Mouse (Mus musculus) heart, embryonic 16.5 days (tissue): ENCODE measurements at regions not wholly inside any gene's neighbourhood (a gene's known extent, or its start where the extent isn't known, plus 50 kb on each side); places are given as distances from the start of the nearest gene placed in this dataset.

Experiments
- ATAC-seq: fragments of 200-750 bp; cut with Nextera tagmentation; replicated peaks from 2 replicates; pipeline ENCODE4 v1.8.0; 2017; ENCODE audit warnings: moderate number of reproducible peaks; ENCODE audit not compliant: insufficient read depth, low FRiP score; ENCODE audit errors: extremely low read depth
- H3K27ac ChIP-seq: fragments of 300-500 bp; sonication (generic); 2 replicates; pipeline ENCODE4 v1.5.1; 2014; ENCODE audit warnings: mild to moderate bottlenecking, low read length, control low read depth, moderate library complexity
- H3K27me3 ChIP-seq: fragments of 300-500 bp; sonication (generic); 2 replicates; pipeline ENCODE4 v1.6.1; 2014; ENCODE audit warnings: low read length, mixed read lengths; ENCODE audit not compliant: control insufficient read depth, insufficient read depth
- H3K36me3 ChIP-seq: fragments of 300-500 bp; sonication (generic); 2 replicates; pipeline ENCODE4 v1.6.1; 2014; ENCODE audit not compliant: control insufficient read depth, insufficient read depth
- H3K4me1 ChIP-seq: fragments of 300-500 bp; sonication (generic); 2 replicates; pipeline ENCODE4 v1.6.1; 2014; ENCODE audit warnings: low read length, mixed read lengths; ENCODE audit not compliant: control insufficient read depth, insufficient read depth
- H3K4me2 ChIP-seq: fragments of 300-500 bp; sonication (generic); 2 replicates; pipeline ENCODE4 v1.6.1; 2014; ENCODE audit warnings: low read depth, mild to moderate bottlenecking, control low read depth, low read length
- H3K4me3 ChIP-seq: fragments of 300-500 bp; sonication (generic); 2 replicates; pipeline ENCODE4 v1.5.1; 2014; ENCODE audit warnings: mild to moderate bottlenecking, control low read depth, low read length
- H3K9ac ChIP-seq: fragments of 300-500 bp; sonication (generic); 2 replicates; pipeline ENCODE4 v1.6.1; 2014; ENCODE audit warnings: low read length, control low read depth
- H3K9me3 ChIP-seq: fragments of 300-500 bp; sonication (generic); replicated peaks from 2 replicates; pipeline ENCODE4 v1.6.1; 2016; ENCODE audit warnings: low read length; ENCODE audit not compliant: control insufficient read depth
- WGBS: fragments of 180-500 bp; shearing (Covaris S2); extraction: QIAGEN DNeasy Blood & Tissue Kit; methylation state at CpG from one replicate; pipeline ENCODE4 v1.1.7; 2014; 5-methylcytosine and 5-hydroxymethylcytosine counted together

DNA sequence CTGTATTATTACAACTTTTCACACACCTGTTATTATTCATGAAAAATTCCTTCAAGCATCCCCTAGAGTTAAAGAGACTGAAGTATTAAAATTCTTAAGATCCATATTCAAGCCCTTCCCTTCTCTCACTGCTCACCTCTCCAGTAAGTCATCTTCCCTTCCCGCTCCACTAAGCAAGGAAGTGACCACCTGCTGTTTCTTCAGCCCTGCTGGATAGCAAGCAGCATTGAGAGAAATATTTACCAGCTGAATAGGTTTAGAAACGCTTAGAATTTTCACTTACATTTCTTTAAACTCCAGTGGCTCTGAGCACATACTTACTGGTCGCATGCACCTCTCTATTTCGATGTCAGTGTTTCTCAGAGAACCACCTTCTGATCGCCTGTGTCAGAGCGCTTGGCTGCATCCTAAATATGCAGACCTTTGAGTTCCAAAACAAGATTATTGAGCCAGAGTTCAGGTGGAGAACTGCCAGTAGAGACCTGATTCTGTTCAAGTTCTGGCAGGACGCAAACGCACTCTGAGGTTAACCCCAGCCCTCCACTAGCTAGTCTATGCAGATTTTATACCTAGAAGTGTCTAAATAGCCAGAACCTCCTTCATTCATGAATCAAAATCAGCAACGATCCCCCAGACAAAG lies 314.9 kb downstream of the Mllt3 start:
- Histone ChIP-seq H3K36me3 (no peaks in the 10 kb centered on the region), H3K27ac (no peak overlapping the region), H3K27me3 (no peaks in the 10 kb centered on the region; the same call in 1 of the 2 replicates), H3K4me2 (no peak overlapping the region), H3K4me1 (no peaks in the 10 kb centered on the region; the same call in 1 of the 2 replicates), H3K4me3 (no peak overlapping the region), H3K9ac (no peak overlapping the region), H3K9me3 (no peaks in the 10 kb centered on the region)
- no peak for ATAC-seq
- WGBS, result 73% methylated on average over 9 of the region's 9 CpGs

DNA sequence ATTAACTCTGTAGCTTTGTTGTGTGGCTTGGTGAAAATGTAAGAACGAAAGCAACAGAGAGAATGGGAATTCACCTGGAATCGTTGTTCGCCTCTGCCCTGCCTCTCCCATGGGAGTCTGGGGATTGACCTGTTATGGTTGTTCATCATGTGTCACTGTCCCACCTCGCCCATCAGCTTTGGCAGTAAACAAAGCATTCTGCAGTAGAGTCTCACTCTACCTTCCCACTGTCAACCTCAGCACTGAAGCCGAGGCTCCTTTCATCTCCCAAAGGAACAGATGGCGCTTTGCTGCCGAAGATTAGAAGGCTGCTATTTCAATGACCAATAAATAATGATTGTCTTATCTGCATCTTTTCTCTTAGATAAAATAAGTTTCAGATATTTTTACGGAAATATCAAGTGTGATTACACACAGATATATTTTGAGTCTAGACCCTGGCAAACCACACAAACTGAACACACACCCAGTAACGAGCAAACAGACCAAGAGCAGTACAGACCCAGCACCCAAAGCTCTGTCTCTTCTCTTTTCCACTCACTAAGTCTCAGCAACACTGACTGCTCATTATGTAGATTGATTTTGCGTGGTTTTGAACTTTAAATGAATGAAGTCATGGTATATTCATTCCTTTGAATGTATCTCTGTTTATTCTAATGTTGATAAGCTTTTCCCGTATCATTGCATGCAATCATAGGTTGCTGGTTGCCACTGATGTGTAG lies 317.8 kb downstream of the Mllt3 start:
- 66% methylated on average over 11 of the region's 11 CpGs for WGBS
- H3K9ac ChIP-seq, result no peak overlapping the region
- H3K27me3 ChIP-seq, result no peaks in the 10 kb centered on the region
- H3K27ac ChIP-seq, result no peak overlapping the region
- no peaks in the 10 kb centered on the region for H3K36me3 ChIP-seq
- H3K4me3 ChIP-seq, result no peak overlapping the region
- no peak for ATAC-seq
- no peaks in the 10 kb centered on the region; the same call in 1 of the 2 replicates for H3K4me1 ChIP-seq
- no peak overlapping the region for H3K4me2 ChIP-seq
- no peaks in the 10 kb centered on the region for H3K9me3 ChIP-seq

DNA sequence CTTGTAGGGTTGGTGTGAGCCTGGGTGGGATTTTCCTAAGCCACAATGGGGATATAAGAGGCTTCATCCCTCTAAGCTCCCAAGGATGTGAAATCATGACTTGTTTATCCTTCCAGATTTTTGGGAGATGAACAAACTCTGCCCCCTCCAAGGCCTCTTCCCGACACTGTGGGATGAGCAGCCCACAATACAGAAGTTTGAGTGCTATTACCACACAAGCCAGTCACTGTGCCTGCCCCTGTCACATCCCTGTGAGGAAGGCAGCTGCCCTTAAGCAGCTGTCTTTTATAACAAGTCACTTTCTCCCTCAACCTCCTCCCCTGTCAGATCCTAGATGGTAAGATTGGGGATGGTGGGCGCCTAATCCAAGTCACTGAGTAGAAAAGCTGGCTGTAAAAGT lies 320.5 kb downstream of the Mllt3 start:
- H3K4me3 ChIP-seq, result no peak overlapping the region
- WGBS, result 71% methylated on average over 2 of the region's 2 CpGs
- no peaks in the 10 kb centered on the region for H3K9me3 ChIP-seq
- ATAC-seq, result no peak
- no peak overlapping the region for H3K27ac ChIP-seq
- no peaks in the 10 kb centered on the region for H3K27me3 ChIP-seq
- H3K4me1 ChIP-seq, result no peaks in the 10 kb centered on the region
- H3K9ac ChIP-seq, result no peak overlapping the region
- no peak overlapping the region for H3K4me2 ChIP-seq
- no peaks in the 10 kb centered on the region for H3K36me3 ChIP-seq

DNA sequence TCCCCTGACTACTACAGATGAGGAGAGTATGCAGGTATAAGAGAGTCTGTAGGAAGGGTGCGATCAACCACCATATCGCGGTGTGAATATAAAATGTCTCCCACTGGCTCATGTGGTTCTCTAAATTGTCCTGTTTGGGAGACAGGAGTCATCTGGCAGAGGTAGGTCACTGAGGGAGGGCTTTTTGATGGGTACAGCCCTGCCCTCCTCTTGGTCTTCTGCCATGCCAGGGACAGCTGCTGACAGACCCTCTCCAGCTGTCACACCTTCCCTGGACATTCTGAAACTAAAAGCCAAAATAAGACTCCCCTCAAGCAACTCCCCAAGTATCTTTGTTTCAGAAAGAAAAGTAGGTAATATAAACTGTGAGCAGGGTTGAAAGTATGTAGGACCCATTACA lies 320.9 kb downstream of the Mllt3 start:
- no peak for ATAC-seq
- Histone ChIP-seq H3K4me2 (no peak overlapping the region), H3K4me1 (no peaks in the 10 kb centered on the region; the same call in 1 of the 2 replicates), H3K4me3 (no peak overlapping the region), H3K27me3 (no peaks in the 10 kb centered on the region), H3K36me3 (no peaks in the 10 kb centered on the region), H3K9ac (no peak overlapping the region), H3K27ac (no peak overlapping the region), H3K9me3 (no peaks in the 10 kb centered on the region)
- 85% methylated on average over 3 of the region's 3 CpGs for WGBS

DNA sequence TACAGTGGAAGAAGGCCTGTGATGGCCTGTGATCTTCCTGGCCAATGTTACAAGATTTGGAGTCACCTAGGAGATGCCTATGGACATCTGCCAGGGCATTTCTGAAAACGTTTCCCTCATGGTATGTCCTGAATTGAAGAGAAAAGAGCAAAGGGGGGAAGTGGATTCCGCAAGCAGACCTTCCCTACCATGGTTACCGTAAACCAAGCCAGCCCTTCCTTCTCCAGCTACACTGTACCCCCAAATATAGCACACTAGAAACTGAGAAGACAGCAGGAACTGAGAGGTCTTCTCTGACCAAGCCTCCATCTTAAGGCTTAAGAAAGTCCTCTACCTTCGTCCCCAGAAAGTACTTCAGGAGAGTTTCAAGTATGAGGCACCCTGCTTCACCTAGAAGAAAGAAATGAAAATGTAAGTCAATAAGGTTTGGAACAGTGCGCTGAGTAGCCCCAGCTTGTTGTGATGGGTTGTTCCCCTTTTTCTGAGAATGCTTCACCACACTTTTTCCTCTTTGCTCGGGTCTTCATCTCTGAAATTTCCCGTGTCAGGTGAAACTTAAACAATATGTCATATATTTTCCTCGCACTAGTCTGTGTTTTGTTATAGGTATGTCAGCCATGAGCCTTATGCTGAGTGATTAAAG lies 321.9 kb downstream of the Mllt3 start:
- no peak for ATAC-seq

DNA sequence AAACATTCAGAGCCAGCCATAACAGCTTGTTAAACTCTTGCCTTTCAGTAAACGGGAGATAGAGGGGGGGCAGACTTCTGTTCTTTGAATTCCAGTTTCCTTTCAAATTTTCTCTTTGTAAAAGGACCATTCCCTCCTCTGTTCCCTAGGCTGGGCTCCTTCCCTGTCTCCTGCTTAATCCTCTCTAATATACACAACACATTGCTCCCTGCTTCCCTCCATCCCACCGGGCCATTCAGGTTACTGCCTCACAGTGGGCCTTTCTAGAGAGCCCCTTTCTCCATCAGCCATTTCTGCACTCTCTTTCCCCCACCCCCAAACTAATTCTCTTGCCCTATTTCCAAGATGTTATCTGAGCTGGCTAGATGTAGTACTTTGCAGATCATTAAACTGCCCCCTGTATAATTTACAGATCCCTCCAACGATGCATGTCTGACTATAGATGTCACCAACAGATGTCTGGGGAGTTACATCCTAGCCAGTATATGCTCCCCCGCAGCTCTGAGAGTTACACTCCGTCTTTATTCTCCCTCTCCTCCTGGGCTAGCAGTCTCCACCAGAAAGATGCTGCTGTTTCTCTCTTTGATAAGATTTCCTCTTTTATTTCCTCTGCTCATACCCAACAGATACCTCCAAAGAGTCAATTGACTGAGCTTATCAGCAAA lies 324.1 kb downstream of the Mllt3 start:
- no peak for ATAC-seq
- Histone ChIP-seq H3K36me3 (no peaks in the 10 kb centered on the region; the same call in 1 of the 2 replicates), H3K9me3 (0 out of 2 replicates have a peak, but pooled peaks cover 3% of the 10 kb centered on the region), H3K4me1 (no peaks in the 10 kb centered on the region; the same call in 1 of the 2 replicates), H3K27me3 (no peaks in the 10 kb centered on the region), H3K4me2 (no peak overlapping the region), H3K4me3 (no peak overlapping the region), H3K9ac (no peak overlapping the region), H3K27ac (no peak overlapping the region)
- 20% methylated on average over 5 of the region's 5 CpGs for WGBS

More for the DNA sequence above, 321.9 kb downstream of the Mllt3 start:
- H3K4me3 ChIP-seq, result no peak overlapping the region
- H3K9me3 ChIP-seq, result no peaks in the 10 kb centered on the region
- H3K27ac ChIP-seq, result no peak overlapping the region
- 88% methylated on average over 8 of the region's 8 CpGs for WGBS
- H3K4me2 ChIP-seq, result no peak overlapping the region
- no peak overlapping the region for H3K9ac ChIP-seq
- no peaks in the 10 kb centered on the region for H3K27me3 ChIP-seq
- no peaks in the 10 kb centered on the region for H3K36me3 ChIP-seq
- H3K4me1 ChIP-seq, result no peaks in the 10 kb centered on the region; the same call in 1 of the 2 replicates

DNA sequence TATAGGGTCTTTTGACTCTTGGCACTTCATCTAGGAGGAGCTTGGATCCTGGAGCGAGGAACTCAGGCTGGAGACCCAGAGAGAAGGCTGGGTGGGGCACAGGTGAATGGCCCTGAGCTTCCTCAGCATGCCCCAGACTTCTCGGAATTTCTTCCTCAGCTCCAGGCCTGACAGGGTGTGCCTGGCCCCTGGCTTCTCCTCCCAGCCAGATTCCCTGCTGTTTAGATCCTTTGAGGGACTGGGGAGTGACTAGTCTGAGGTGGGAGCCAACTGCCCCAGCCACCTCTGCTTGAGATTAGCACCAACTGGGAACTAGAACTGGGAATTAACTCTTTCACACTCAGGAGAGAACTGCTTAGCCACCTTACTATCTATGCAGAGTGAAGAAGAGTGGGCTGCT lies 325.8 kb downstream of the Mllt3 start:
- no peak for ATAC-seq
- 72% methylated on average over 2 of the region's 2 CpGs for WGBS
- H3K4me2 ChIP-seq, result no peak overlapping the region
- H3K9ac ChIP-seq, result no peak overlapping the region
- no peaks in the 10 kb centered on the region; the same call in 1 of the 2 replicates for H3K4me1 ChIP-seq
- no peak overlapping the region for H3K4me3 ChIP-seq
- H3K36me3 ChIP-seq, result no peaks in the 10 kb centered on the region; the same call in 1 of the 2 replicates
- 0 out of 2 replicates have a peak, but pooled peaks cover 3% of the 10 kb centered on the region for H3K9me3 ChIP-seq
- H3K27ac ChIP-seq, result no peak overlapping the region
- no peaks in the 10 kb centered on the region for H3K27me3 ChIP-seq

DNA sequence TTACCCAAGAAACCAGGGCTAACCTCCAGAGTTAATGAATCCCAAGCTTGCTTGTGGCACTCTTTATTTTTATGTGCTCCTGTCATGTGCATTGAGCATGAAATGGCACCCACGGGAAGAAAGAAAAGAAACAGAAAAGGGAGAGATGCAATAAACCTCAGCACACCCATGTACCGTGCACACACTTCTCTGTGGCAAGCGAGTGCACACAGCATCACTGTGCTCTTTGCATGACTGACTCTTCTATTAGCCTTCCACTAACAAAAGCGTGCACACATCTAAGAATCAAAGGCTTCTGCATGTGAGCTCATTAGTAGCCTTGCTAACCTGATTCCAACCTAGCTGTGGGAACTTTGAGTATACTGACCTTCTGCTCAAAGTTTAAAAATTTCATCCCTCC lies 330.3 kb downstream of the Mllt3 start:
- Histone ChIP-seq H3K4me1 (no peaks in the 10 kb centered on the region; the same call in 1 of the 2 replicates), H3K9me3 (0 out of 2 replicates have a peak, but pooled peaks cover 3% of the 10 kb centered on the region), H3K4me2 (no peak overlapping the region), H3K27me3 (no peaks in the 10 kb centered on the region), H3K36me3 (no peaks in the 10 kb centered on the region; the same call in 1 of the 2 replicates), H3K9ac (no peak overlapping the region), H3K4me3 (no peak overlapping the region), H3K27ac (no peak overlapping the region)
- ATAC-seq, result no peak
- 85% methylated on average over 4 of the region's 4 CpGs for WGBS
